Mouse (Mus musculus): Measurements from ENCODE around the gene Hmmr. TPM values are rescaled to one million over a fixed set of nuclear protein-coding genes. Genes with fewer than 3 reads are reported as not detected.

Hmmr gene
- polyA plus RNA-seq, 1 experiment from 2014 or later: 48.2 TPM

DNA sequence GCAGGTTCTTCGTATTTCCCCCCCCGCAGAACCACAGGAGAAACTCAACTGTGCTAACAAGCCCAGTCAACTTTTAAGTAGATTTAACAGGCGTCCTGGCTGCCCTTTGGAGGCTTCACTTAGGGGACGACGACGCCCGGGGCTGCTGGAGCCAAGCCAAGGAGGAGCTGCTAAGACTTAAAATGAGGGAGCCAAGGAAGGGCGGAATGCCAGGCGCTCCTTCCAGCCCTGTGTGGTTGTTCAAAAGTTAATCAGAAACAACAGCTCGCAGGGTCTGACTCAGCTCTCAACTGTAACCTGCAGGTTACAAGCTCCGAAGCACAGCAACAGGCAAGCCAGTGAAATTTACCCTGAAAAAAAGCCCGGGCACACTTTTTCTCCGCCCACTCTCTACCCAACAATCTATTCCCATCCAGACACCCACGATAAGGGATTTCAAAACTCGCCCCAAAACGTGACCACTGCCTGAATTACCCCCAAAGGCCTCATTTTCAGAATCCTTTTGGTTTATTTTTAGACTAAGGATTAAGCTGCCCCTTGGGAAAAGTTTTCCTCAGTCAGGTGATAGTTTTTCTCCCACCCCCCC lies 39.8 kb downstream of the Hmmr start:
- Histone ChIP-seq H3K9ac (peak overlapping the region; percentile 60), H3K4me3 (replicated peaks) (peak overlapping the region; percentile 68), H3K27ac (peak overlapping the region; percentile 98), H3K4me1 (peaks cover 25% of the 10 kb centered on the region), H3K27me3 (no peaks in the 10 kb centered on the region), H3K36me3 (no peaks in the 10 kb centered on the region), H3K9me3 (replicated peaks) (no peaks in the 10 kb centered on the region), H3K4me2 (peak overlapping the region; percentile 88)
- peak; percentile 54 for ATAC-seq (replicated peaks; ENCODE audit: low FRiP score)
- WGBS: under 1% methylated on average over 16 of the region's 16 CpGs

DNA sequence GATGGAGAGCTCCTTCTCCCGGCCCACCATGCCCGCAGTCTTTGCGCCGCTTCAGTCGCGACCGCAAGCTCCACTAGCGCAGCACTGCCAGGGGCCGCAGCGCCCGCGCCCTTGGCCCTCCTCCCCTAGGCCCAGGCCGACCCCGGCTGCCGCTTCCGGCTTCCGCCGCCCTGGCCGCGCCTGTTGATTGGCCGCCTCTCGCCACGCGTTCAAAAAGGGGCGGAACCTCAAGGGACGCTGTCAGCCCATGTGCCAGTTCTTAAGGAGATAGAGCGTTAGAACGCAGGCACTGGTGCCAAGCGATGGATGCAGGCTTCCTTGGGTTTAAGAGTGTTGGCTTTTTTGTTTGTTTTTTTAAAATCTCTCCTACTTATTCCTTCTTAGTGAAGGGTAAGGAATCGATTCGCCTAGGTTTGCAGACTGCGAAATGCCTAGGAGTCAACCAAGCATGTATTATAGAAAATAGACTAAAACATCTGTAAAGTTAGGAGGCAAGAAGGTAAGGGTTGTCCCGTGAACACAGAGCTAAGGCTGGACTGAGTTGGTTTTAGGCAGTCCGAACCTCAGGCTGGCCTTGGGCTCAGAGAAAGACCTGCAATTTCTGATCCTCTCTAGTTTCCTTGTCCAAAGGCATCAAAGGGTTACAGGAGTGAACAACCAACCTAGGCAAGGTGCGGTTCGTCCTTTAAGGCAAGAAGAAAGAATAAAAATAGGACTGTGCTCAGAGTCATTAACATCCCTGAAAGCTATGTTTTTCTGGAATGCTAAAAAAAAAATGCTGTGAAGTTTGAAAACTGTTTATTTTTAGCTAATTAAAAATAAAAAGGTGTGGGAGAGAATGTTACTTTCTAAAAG lies 40.5 kb downstream of the Hmmr start:
- under 1% methylated on average over 34 of the region's 36 CpGs for WGBS

DNA sequence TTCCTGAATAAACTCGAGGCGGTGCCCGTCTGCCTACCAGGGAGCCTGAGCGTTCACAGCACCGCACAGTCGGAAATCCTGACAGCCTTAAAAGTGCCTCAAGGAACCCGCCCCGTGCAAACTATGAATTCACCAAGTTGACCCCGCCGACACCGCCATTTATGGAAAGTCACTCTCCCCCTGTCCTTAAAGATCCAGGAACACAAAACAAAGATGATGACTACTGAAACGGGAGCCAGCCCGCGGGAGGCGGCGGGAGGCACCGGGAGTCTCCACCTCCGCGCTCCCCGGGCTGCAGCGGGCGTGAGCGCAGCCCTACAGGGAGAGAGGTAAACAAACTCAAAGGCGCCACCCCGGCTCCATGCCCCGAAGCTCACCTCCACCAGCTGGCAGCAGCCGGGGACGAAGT lies 41.1 kb downstream of the Hmmr start:
- H3K27me3 ChIP-seq: no peaks in the 10 kb centered on the region
- under 1% methylated on average over 28 of the region's 28 CpGs for WGBS

More for the DNA sequence above, 40.5 kb downstream of the Hmmr start:
- peak overlapping the region; percentile 68 for H3K4me3 ChIP-seq (replicated peaks)
- peak overlapping the region; percentile 98 for H3K27ac ChIP-seq
- peak; percentile 96 for ATAC-seq (replicated peaks; ENCODE audit: low FRiP score)
- H3K9ac ChIP-seq: peak overlapping the region; percentile 60
- peaks cover 25% of the 10 kb centered on the region for H3K4me1 ChIP-seq
- H3K9me3 ChIP-seq (replicated peaks): no peaks in the 10 kb centered on the region
- H3K4me2 ChIP-seq: peak overlapping the region; percentile 88
- H3K27me3 ChIP-seq: no peaks in the 10 kb centered on the region
- H3K36me3 ChIP-seq: no peaks in the 10 kb centered on the region

DNA sequence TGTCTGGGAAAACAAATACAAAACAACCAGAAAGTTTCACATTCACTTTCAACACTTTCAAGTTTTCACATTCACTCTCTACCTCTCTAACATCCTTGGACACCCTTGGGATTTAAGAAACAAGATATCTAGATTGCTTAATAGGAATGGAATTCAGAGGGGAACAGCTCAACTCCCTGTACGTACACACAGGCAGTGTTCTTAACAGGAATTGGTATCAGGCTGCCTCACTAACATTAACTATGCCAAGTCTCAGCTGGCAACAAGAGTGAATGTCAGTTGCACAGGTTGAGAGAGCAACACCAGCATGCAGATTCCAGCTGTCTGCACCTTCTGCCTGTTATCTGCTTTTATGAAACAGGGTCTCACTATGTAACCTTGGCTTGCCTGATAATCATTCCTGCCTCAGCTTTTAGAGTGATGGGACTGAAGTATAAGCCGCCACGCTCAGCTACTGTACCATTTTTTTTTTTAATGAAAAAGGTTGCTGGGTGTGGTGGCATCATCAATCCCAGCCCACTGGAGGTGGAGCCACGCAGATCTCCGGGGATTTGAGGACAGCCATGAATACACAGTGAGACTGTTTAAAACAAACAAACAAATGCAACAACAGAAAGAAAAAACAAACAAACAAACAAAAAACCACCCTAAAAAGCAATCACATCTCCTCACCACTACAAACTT lies 42.6 kb downstream of the Hmmr start:
- no peaks in the 10 kb centered on the region for H3K27me3 ChIP-seq
- H3K27ac ChIP-seq: no peak overlapping the region
- WGBS: 70% methylated on average over 5 of the region's 5 CpGs
- H3K9ac ChIP-seq: no peak overlapping the region
- peaks cover 20% of the 10 kb centered on the region for H3K36me3 ChIP-seq
- H3K4me2 ChIP-seq: peak overlapping the region; percentile 88
- H3K4me1 ChIP-seq: peaks cover 25% of the 10 kb centered on the region
- H3K9me3 ChIP-seq (replicated peaks): no peaks in the 10 kb centered on the region
- no peak for ATAC-seq (replicated peaks; ENCODE audit: low FRiP score)
- H3K4me3 ChIP-seq (replicated peaks): peak overlapping the region; percentile 68; the same call in 1 of the 2 replicates

More for the DNA sequence above, 41.1 kb downstream of the Hmmr start:
- no peaks in the 10 kb centered on the region for H3K9me3 ChIP-seq (replicated peaks)
- peak overlapping the region; percentile 68 for H3K4me3 ChIP-seq (replicated peaks)
- peak overlapping the region; percentile 88 for H3K4me2 ChIP-seq
- peak; percentile 84 for ATAC-seq (replicated peaks; ENCODE audit: low FRiP score)
- H3K9ac ChIP-seq: peak overlapping the region; percentile 60
- peaks cover 5% of the 10 kb centered on the region for H3K36me3 ChIP-seq
- peak overlapping the region; percentile 98 for H3K27ac ChIP-seq
- peaks cover 25% of the 10 kb centered on the region for H3K4me1 ChIP-seq

DNA sequence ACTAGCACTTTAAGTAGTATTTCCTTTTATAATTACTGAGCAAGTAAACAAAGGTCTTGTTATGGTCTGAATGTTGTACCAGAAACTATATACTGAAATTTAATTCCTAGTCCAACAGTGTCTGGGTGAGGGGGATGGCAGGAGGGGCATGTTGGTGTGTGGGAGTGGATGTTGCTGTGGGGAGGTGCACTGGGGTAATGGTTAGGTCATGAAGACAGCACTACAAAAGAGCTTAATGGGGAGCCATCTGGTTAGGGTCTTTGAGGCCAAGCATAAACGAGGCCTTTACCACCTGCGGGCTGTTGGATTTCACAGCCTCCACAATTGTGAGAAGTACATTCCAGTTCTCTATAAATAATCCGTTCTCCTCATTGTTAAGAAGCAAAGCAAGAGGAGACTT lies 49.9 kb downstream of the Hmmr start:
- WGBS: 24% methylated on average over 3 of the region's 3 CpGs
- peaks cover 87% of the 10 kb centered on the region for H3K36me3 ChIP-seq
- H3K27me3 ChIP-seq: no peaks in the 10 kb centered on the region
- H3K4me3 ChIP-seq (replicated peaks): no peak overlapping the region
- no peak overlapping the region for H3K27ac ChIP-seq
- no peak overlapping the region for H3K4me2 ChIP-seq
- ATAC-seq (replicated peaks; ENCODE audit: low FRiP score): no peak
- no peaks in the 10 kb centered on the region for H3K9me3 ChIP-seq (replicated peaks)
- no peak overlapping the region for H3K9ac ChIP-seq
- no peaks in the 10 kb centered on the region for H3K4me1 ChIP-seq

DNA sequence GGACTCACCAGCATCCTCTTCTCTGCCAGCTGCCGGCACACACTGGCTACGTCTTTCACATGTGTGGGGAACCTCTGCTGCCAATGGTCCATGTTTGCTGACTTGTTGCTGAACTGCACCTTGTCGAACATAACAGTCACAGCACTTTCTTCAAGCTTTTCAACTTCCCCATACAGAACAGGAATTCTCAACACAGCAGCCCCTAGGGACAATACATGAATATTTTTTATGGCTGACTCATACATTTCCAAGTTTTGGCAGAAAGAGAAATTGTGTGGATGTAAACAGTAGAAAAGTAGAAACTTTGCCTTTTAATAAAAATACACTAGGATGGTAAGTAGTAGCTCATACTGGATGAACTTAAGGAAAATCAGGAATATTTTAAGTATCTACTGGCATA lies 50.8 kb downstream of the Hmmr start:
- Histone ChIP-seq H3K4me1 (no peaks in the 10 kb centered on the region), H3K27me3 (no peaks in the 10 kb centered on the region), H3K4me2 (no peak overlapping the region), H3K9ac (no peak overlapping the region), H3K4me3 (replicated peaks) (no peak overlapping the region), H3K27ac (no peak overlapping the region), H3K9me3 (replicated peaks) (0 out of 2 replicates have a peak, but pooled peaks cover 1% of the 10 kb centered on the region), H3K36me3 (peaks cover 93% of the 10 kb centered on the region)
- 86% methylated on average over 3 of the region's 3 CpGs for WGBS
- ATAC-seq (replicated peaks; ENCODE audit: low FRiP score): no peak

DNA sequence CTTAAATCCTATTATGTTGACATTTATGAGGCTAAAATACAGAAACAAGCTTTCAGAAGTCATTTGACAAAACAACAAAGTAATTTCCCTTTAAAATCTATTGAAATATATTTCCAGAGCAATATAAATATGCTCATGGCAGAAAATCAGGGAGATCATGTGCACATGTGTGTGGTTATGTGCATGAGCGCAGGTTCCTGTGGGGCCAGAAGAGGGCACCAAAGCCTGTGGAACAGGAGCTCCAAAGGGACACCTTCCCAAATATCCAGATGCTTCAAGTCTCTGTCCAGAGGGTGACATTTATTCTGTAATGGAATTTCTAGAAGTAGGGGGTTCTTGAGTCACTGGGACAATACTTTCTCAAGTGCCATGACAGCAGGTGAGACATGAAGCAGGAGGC lies 56.1 kb downstream of the Hmmr start:
- Histone ChIP-seq H3K9me3 (replicated peaks) (0 out of 2 replicates have a peak, but pooled peaks cover 3% of the 10 kb centered on the region), H3K4me1 (no peaks in the 10 kb centered on the region), H3K27me3 (no peaks in the 10 kb centered on the region), H3K9ac (no peak overlapping the region), H3K4me3 (replicated peaks) (no peak overlapping the region), H3K27ac (no peak overlapping the region), H3K4me2 (no peak overlapping the region), H3K36me3 (peaks cover 54% of the 10 kb centered on the region)
- no peak for ATAC-seq (replicated peaks; ENCODE audit: low FRiP score)
- WGBS: 100% methylated on average over 1 of the region's 1 CpGs

DNA sequence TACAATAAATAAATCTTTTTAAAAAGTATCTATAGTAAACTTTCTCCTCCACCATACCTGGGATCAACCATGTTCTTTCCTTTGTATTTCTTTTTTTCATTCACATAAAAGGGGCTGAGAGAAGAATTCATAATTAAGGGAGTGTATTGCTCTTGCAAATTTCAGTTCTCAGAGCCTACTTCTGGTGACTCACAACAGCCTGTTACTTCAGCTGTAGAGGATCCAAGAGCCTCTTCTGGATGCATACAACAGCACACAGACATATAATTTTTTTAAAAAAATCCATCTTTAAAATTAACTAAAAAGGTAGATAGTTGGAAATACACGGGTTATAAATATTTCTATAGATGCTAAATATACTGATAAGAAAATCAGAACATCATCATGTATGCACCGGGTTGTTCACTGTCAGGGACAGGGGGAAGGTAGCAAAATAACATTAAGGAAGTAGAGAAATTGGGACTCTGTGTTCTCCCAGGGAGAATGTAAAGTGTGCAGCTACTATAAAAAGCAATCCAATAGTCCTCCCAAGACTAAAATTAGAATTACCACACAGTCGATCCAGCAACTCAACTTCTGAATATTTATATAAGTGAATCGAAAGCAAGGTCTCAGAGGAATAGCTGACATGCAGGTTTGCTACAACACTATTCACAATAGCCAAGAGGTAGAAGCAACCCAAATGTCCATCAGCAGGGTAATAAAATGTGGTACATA lies 58.0 kb downstream of the Hmmr start:
- H3K27me3 ChIP-seq: no peaks in the 10 kb centered on the region
- WGBS: 79% methylated on average over 4 of the region's 4 CpGs
- peaks cover 36% of the 10 kb centered on the region for H3K36me3 ChIP-seq
- no peak overlapping the region for H3K4me2 ChIP-seq
- H3K4me3 ChIP-seq (replicated peaks): no peak overlapping the region
- H3K9ac ChIP-seq: no peak overlapping the region
- H3K9me3 ChIP-seq (replicated peaks): 0 out of 2 replicates have a peak, but pooled peaks cover 3% of the 10 kb centered on the region
- H3K4me1 ChIP-seq: no peaks in the 10 kb centered on the region
- no peak for ATAC-seq (replicated peaks; ENCODE audit: low FRiP score)
- H3K27ac ChIP-seq: no peak overlapping the region

Other genes with a start within 250 kb of the Hmmr start
- 106 and 109 TPM in 2 replicates for gene Mat2b, start 38.2 kb downstream of the Hmmr start, polyA plus RNA-seq (2015; fragmentation: Nextera tagmentation; extraction: Ambion mirVana)
- gene Nudcd2, start 245 bp upstream of the Hmmr start, polyA plus RNA-seq (2015; fragmentation: Nextera tagmentation; extraction: Ambion mirVana): 165 and 178 TPM in 2 replicates
- 37.9 and 42.6 TPM in 2 replicates for gene Ccng1, start 21.9 kb upstream of the Hmmr start, polyA plus RNA-seq (2015; fragmentation: Nextera tagmentation; extraction: Ambion mirVana)

Data from kidney, embryonic 15.5 days (tissue).